Mouse (Mus musculus) right cerebral cortex, postnatal 10 days (tissue): ENCODE measurements at regions not wholly inside any gene's neighbourhood (a gene's known extent, or its start where the extent isn't known, plus 50 kb on each side); places are given as distances from the start of the nearest gene placed in this dataset.
A peak's percentile ranks its signal among the peaks of the same experiment; 100 is the strongest.

Source experiments
- DNase-seq, 2 experiments: peaks; one replicate each; pipeline ENCODE4 v3.0.0; 2021; ENCODE audit warnings: low spot score in 2 of 2

DNA sequence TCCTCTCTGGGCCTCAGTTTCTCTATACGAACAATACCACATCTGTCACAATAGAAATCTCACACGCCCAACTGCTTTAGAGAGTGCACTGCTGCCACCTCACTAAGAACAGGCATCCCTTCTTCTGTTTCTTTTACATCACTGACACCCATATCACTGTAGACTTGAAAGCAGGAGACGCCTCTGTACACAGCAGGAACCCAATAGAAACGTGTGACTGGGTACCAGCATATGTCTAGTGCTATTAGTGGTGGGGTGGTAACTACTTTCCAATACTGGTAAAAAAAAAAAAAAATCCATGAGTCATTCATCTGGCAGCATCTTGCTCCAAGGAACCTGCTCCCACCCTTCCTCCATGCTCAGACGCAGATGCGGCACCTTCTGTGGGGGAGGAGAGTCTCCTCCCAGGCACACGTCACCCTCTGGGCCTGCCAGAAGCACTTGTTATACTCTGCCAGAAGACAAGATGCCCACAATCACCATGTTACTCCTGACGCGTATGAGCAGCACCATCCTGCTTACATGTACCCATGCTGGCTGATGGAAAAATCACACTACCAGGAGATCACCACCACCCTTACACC lies 151.3 kb upstream of the Plxna4 start:
- peak in 1 of 2 experiments; percentile 40 for DNase-seq

GRCm38 (mm10) chr6:32728706-32729105 lies 140.7 kb upstream of the Plxna4 start:
- DNase-seq, result no peak

DNA sequence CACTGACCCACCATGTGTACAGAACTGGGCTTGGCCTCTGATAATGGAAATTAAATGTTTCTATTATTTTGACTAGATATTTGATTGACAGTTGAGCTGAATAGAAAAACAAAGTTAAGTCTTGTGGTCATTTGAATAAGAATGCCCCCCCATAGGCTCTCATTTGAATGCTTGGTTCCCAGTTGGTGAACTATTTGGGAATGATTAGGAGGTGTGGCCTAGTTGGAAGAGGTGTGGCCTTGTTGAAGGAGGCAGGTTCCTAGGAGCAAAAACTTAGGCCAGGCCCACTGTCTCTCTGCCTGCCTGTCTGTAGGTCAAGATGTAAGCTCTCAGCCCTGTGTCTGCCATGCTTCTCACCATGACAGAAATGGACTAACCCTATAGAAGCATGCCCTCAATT lies 138.6 kb upstream of the Plxna4 start:
- no peak for DNase-seq

- DNase-seq, result no peak
Observed at GRCm38 (mm10) chr6:32717860-32718259, 129.9 kb upstream of the Plxna4 start.

- no peak for DNase-seq
Observed at GRCm38 (mm10) chr6:32715137-32715536, 127.1 kb upstream of the Plxna4 start.

DNA sequence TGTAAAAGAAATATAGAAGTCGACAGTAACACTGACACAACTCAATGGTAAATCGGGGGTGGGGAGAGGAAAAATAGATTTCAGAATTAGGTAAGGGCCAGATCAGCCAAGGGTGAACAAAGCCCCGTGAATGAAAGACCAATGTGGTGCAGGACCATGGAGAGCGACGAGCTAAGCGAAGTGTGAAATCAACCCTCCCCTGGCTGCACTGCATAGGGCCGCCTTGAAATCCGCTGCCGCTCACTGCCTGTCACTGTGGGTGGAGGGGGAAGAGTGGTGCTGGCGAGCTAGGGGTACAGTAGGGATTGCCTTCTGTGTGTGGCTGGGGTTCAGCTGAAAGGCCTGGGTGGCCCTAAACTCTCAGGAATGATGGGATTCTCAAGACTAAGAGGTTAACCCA lies 122.2 kb upstream of the Plxna4 start:
- DNase-seq, result peak in 1 of 2 experiments; percentile 28

- DNase-seq, result no peak
Observed at GRCm38 (mm10) chr6:32709566-32709965, 121.6 kb upstream of the Plxna4 start.

GRCm38 (mm10) chr6:32707417-32707816 lies 119.4 kb upstream of the Plxna4 start:
- no peak for DNase-seq

DNA sequence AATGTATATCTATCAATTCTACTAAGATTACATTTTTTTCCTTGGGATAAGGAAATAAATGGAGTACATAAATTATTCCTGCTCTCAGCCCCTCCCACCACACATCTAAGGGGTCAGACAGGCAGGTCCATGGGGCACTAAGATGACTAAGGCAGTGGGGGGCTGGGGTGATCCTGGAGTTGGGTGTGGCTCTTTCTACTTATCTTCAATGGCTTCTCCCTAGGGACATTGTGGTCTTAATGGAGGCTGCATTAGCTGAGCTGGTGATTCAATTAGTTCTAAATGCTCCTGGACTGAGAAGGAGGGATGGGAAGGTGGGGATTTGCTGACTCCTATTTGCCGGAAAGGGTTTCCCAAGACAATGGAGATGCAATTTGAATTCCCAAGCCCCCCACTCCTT lies 118.4 kb upstream of the Plxna4 start:
- no peak for DNase-seq

DNA sequence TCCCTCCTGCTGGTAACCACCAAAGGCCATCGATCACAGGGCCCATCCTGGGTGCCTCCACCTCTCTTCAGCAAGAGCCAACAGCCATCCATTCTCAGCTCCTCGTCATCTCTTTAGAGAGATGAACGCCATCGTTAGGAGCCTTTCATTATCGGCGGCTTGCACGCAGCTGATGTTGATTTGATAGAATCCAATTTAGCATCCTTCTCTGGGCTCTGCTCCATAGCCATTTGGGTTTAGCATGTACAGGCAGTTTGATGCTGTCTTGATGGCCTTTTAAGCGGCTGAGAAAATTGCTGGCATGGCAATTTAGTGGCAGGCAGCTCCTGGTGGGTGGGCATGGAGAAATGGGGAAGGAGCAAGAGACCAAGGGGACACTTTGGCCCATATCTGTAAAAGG lies 115.5 kb upstream of the Plxna4 start:
- DNase-seq, result peak; percentile 30 to 42

GRCm38 (mm10) chr6:32702245-32702791 lies 114.3 kb upstream of the Plxna4 start:
- peak; percentile 47 to 61 for DNase-seq

DNA sequence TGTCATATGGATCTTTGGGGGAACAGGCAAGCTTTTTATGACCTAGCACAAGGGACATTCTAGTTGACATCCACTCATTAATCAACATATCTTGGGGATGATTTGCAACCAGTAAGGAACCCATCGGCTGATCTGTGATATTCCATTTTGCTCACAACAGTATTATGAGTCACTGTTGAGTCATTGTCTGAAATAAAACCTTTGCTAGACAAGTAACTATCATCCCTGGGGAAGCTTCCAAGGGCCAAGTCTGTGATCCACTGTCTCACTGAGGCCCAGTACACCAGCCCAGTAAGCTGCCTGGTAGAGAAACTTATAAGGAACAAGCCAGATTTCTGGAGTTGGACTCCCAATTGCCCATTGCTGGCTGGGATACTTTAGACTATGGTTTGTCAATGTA lies 111.8 kb upstream of the Plxna4 start:
- no peak for DNase-seq

- no peak for DNase-seq
Observed at GRCm38 (mm10) chr6:32697771-32698270, 109.8 kb upstream of the Plxna4 start.

GRCm38 (mm10) chr6:32696037-32696436 lies 108.0 kb upstream of the Plxna4 start:
- DNase-seq, result no peak

GRCm38 (mm10) chr6:32672552-32672951 lies 84.6 kb upstream of the Plxna4 start:
- DNase-seq, result no peak

DNA sequence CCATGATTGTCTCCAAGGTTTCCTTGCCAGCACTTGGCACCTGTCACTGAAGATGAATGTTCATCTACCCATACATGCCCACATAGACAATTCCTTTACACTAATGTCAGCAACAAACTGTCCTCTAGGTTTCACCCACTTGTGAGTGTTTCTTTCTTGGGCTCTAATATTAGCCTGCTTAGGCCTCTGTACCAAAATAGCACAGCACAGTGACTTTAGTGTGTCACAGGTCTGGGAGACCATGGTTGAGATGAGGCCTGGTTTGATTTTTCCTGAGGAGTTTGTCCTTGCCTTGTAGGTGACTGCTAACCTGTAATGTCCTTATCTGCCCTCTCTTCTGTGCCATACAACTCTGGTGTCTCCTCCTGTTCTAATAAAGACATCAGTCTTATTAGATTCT lies 71.8 kb upstream of the Plxna4 start:
- no peak for DNase-seq

DNA sequence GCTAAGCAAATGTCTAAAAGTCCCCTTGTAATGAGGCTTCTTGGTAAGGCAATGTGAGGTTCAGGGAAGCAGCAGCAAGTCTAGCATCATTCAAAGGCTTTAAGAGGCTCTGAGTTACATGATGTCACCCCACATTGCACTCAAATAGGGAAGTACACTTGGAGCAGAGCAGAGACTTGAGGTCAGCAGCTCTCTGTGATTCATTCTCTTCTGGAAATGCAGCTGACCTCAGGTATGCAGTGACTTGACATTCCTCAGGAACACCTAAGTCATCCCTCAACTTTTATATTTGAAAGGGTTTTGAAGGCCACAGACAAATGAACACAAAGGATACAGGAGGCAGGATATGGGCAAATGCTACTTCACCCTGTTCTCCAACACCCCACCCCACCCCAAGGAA lies 69.4 kb upstream of the Plxna4 start:
- no peak for DNase-seq

DNA sequence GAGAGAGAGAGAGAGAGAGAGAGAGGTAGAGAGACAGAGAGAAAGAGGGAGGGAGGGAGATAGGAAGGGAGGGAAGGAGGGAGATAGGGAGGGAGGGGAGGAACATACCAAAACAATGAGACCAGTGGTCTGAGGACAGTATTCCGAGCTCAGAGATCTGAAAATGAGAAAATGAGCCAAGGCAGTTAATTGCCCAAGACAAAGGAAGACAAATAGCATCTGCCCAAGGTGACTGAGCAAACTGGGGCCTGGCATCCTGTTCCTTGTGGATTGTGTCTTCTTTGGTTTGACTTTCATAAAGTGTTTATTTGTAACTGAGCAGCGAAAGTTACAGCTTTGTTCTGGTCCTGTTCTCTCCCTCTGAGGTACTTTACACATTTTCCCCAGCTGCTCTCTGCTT lies 66.2 kb upstream of the Plxna4 start:
- no peak for DNase-seq

DNA sequence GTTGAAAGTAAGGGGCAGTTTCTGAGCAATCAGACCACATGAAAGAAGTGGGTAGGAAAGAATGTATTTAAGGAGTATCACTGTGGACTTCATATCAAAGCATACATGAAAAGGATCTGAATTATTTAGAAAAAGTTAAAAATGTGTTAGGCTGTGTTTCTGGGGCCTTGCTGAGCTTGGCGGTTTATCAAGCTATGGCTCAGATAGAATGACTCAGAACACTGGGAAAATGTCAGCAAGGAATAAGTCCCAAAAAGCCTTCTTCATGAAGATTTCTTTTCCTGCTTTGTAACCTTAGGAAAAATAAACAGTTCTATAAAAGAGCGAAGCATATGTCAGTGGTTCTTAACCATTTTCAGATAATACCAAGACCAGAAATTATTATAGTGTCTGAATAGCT lies 56.0 kb upstream of the Plxna4 start:
- DNase-seq, result no peak

GRCm38 (mm10) chr6:32638843-32639242 lies 50.9 kb upstream of the Plxna4 start:
- DNase-seq, result peak; percentile 40 to 65
